Mouse (Mus musculus) heart, postnatal 14 days (tissue): ENCODE results near the gene Krt26. TPM values are rescaled to one million over a fixed set of nuclear protein-coding genes. Genes with fewer than 3 reads are reported as not detected.

Source experiments
- DNase-seq, 2 experiments: peaks; one replicate each; pipeline ENCODE4 v3.0.0; 2021 to 2022
- intact Hi-C: fragments of 180-260 bp; cut with DNase I; formaldehyde crosslinking; loops from one replicate; pipeline ENCODE4 v1.15.1; 2025
- long read RNA-seq, 2 experiments: library from polyadenylated mRNA; stranded (forward); transcript quantifications; one replicate each; pipeline ENCODE4 v2.0.0; 2021
- total RNA-seq, 2 experiments: library from RNA; stranded (reverse); gene quantifications; 2 replicates each; pipeline ENCODE4 v1.2.3; 2021

Gene Krt26
- total RNA-seq, result not detected
- long read RNA-seq, experiment 1, result 0 reads
- long read RNA-seq, experiment 2, result 0 reads

DNA sequence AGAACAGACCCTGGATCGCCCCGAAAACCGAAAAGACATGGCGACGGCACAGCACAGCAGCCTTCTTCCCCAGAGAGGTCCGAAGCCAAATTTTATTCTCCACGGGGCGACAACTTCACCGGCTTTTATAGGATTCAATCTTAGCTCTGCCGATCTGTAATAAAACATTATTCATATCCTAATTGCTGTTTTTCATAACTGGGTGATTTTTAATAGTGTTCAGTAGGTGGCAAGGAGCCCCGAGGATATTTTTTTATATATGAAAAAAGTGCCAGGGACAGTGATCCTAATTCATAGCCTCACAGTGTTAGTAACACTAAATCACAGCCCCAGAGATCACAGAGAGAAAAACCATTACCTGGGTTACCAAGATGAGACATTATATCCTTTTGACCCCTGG is at the start of gene Krt26:
Gene Krt26 (minus strand): TSS at position 101 of the 400 bp plus-strand sequence.
- no peak for DNase-seq
- intact Hi-C loops, result no loop called here

DNA sequence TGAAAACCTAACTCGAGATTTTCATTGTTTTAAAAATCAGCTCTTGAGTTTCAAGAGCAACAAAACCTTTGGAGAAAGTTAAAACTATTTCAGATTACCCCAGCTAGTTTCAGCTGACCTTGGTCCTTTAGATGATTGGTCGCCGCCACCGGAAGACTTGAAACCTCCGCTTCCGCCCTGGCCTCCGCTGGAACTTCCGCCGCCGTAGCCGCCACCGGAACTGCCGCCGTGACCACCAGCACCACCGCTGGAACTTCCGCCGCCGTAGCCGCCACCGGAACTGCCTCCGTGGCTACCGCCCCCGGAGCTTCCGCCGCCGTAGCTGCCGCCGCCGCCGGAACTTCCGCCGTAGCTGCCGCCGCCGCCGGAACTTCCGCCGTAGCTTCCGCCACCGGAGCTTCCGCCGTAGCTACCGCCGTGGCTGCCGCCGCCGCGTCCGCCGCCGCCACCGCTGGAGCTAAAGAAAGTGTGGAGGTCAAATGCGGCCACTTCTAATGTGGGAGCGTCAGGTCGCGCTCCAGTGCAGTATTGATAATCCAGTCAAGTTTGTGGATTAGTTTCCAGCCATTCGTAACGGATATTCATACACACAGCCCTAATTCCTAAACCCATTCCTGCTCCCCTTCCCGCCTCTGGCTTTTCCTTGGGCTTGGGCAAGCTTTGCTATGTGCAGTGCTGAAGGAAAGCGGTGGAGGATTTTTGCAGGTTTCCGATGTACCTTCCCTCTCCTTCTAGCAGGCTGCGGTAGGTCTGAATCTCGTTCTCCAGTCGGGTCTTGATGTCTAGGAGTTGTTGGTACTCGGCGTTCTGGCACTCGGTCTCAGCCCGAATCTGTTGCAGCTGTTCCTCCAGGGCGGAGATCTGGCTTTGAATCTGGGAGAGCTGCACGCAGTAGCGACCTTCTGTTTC is 48.3 kb upstream of the Krt26 start:
- DNase-seq, result peak; percentile 92 to 93
- intact Hi-C loops, result loop anchor here (5.0 to 10.0 kb wide), 2 partner anchors 779 to 911 kb away; no protein-coding TSS in a partner anchor

DNA sequence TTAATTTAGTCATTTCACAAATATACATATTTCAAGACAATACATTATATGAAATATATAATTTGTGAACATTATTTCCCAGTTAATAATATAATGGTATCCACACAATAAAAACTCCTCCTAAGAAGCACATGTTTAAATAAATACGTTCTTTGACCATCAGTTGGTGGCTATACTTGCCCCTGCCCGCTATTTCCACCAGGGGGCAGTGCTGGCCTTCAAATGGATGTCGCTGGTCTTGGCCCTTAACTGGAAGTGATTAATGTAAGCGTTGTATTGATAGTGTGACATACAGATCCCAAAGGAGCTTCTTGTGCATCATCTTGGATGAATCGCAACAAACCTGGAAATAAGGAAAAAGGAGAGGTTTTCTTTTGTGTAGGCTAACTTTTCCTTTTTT is 41.8 kb upstream of the Krt26 start:
- intact Hi-C loops, result loop anchor here (1.0 to 2.0 kb wide), 2 partner anchors 84 to 195 kb away; no protein-coding TSS in a partner anchor
- DNase-seq, result peak; percentile 73 to 82

DNA sequence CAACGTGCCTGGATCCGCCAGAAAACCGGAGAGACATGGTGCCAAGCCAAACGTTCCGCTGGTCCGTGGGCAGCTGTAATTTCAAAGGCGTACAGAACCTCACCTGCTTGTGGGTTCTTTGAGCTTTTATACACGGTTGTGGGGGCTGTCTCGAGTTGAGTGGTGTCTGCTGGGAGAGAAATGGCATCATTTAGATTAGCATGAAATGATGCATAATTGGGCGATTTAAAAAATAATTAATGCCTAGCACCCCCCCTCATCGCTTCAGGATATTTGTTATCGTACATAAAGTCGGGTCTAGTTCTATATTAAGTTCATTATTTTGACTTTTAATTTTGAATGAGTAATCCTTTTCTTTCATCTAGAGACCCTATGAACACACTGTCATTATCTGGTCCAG is 37.0 kb upstream of the Krt26 start, which contains the start of gene Krt28:
Gene Krt28 (minus strand): TSS at position 101 of the 400 bp plus-strand sequence.
- intact Hi-C loops, result no loop called here
- DNase-seq, result no peak

DNA sequence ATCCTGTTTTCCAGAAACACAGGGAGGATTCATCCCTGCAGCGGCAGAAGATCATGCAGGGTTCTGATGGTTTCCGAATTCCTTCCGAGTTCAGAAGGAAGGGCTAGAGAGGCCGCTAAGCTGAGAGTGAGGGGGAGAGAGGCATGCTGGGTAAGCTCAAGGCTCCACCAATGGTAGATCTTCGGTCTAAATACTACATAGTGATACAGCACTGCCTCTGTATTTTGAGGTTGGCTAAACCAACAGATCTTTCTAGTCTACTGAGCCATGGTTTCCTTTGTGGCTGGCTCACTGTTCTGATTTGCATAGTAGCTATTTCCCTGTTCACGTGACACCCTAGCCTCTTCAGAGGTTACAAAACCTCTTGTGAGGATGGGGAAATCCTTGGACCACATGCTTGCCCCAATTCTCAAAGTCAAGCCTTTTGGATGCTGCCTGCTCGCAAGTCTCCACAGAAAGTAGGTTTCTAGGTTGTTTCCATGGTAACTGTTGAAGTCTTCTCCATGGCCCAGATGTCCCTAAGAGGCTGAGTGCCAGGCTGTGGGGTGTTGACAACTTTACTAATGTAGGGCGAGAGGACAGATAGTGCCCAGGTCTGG is 32.2 kb upstream of the Krt26 start:
- intact Hi-C loops, result no loop called here
- DNase-seq, result no peak

DNA sequence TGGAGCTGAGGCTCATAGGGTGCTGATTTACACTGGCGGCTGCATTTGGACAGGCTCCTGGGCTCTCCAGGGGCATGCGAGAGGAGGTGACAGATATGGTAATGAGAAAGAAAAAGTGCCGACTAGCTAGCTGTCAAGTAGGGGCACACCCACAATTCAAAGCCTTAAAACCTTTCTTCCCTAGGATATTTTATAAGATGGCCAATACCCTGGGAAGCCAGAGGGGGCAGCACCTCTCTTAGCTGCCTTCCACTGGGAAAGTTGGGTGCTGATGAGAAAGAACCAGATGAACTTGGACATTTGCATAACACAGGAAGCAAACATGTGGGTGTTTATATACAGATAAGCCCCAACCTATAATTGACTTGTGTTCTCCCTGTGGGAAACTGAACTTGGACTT is 31.5 kb upstream of the Krt26 start:
- intact Hi-C loops, result no loop called here
- peak in 1 of 2 experiments; percentile 7 for DNase-seq

DNA sequence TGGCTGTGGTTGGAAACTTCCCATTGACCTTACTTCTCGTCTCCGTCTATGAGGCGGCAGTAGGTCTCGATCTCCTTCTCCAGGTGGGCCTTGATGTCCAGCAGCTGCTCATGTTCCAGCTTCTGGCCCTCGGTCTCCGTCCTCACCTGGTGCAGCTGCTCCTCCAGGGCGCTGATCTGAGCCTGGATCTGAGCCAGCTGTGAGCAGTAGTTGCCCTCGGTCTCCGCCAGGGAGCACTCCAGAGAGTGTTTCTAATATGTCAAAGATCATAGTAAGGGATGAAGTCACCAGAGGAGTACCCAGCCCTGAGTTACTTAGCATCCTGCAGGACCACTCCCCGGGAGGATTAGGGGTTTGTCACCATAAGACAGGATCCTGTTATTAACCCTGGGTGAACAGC is 29.0 kb upstream of the Krt26 start:
- intact Hi-C loops, result no loop called here
- peak in 1 of 2 experiments; percentile 34 for DNase-seq

DNA sequence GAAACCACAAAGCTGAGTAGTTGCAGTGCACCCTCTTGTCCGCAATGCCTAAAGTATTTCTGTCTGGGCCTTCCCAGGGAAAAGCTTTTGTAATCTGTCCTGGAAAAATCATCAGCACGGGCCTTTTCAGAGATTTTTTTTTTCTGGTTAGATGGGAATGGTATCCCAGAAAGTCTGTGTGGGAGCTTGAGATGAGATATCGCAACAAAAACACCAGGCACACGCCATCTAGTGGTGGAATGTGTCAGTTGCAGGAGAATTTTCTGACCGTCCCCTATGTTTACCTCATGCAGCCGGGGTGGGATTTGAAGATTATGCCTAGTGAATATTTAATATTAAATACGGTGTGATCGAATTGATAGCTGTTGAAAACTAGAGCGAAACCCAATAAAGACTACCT is 26.6 kb upstream of the Krt26 start:
- DNase-seq, result peak in 1 of 2 experiments; percentile 13
- intact Hi-C loops, result no loop called here

DNA sequence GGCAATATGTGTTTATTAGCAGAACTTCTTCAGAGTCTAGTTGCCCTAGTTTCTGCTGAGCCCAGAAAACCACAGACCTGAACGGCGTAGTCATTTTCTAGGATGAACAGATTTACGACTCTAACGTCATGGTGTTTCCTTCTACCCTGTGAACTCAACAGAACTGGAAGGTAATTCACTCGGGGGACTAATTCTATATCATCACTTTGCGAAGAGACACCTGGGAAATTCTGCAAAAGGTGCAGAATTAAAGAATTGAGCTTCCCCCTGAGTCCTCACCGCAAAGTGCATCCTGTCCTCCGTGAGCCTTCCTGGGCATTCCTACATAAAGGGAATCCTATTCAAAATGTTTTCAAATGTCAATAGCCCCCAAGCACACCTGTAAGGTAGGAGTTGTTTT is 23.7 kb upstream of the Krt26 start:
- no peak for DNase-seq
- intact Hi-C loops, result no loop called here

DNA sequence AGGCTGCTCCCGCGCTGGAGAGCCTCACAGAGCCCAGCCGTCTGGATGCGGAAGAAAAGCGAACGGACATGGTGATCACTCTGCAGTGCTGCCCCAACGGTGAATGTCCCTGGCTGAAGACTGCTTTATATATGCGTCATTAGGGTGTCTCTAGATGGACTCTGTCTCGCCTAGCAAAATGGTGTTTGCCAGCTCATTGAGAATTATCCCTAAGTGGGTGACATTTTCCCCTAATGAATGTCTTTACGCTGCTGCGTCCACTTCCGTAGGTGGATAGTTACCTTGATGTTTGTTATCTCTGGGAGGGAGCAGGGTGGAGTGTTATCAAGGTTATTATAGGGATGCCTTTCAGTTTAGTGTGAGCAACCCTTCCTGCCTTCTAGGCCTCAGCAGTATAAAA is 13.2 kb upstream of the Krt26 start, which contains the start of gene Krt27:
Gene Krt27 (minus strand): TSS at position 101 of the 400 bp plus-strand sequence.
- no peak for DNase-seq
- intact Hi-C loops, result no loop called here

DNA sequence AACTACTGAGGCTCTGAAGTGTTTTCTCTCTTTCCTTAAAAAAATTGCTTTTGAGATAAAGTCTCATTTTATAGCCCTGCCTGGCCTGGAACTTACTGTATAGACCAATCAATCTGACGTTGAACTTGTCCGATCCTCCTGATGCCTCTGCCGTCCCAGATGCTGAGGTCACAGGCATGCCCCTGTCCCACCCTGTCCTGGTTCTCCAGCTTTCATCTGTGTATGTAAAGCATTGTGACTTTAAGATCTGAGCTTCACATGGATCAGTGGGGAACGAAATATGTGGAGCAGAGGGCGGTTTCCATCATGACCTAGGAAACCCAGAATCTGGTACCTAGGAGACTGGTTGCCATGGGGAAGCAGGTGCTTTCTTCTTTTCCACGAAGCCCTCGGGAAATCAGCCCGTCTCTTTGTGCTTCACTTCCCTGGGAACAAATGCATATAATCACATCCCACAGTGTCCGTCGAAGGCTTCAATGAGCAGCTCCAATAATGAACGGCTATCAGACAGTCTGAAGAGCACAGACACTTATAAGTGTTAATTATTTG is 1.6 kb upstream of the Krt26 start:
- no peak for DNase-seq
- intact Hi-C loops, result no loop called here

DNA sequence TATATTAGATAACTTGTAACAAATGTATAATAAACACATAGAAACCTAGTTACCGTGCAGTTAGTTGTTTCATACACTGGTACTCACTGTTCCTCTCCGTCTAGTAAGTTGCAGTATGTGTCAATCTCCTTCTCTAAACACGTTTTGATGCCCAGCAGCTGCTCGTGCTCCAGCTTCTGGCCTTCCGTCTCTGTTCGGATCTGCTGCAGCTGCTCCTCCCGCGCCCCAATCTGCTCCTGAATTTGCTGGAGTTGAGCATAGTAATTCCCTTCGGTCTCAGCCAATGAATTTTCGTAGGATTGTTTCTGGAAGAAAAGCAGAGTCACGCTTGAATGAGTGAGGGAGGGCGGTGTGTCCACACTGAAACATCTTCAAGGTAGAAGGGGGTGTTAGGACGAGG is 4.3 kb downstream of the Krt26 start:
- DNase-seq, result no peak
- intact Hi-C loops, result no loop called here

DNA sequence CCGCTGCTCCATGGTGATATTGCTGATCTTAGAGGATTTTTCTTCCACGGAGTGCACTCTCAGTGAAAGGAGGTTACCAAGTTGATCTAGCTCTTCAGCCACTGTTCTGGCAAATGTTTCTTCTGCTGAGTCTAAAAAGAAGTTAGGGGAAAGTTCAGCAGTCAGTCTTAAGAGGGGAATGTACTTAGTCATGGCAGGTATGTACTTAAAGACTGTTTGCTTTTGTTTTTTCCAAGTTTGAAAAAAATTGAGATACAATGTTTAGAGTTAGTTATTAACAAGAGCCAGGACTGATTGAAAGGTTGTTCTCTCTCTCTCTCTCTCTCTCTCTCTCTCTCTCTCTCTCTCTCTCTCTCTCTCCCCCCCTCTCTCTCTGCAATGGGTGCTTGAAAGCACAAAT is 8.1 kb downstream of the Krt26 start:
- intact Hi-C loops, result no loop called here
- DNase-seq, result no peak

DNA sequence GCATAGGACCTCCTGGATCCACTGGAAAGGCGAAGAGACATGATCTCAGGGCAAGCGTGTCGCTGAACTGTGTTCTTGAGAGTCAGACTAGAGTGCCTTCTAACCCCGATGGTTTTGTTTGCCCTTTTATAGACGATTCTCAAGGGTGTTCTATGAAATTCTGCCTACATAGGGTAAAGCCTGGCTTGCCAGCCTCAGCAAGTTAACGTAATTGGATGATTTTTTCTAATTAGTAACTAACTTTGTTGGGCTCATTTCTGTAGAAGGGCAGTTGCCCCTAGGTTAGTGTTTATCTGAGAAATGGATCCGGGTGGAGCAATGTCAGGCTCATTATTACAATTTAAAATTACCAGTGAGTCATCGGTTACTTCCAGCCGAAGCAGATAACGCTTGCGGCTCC is 14.9 kb downstream of the Krt26 start, which contains the start of gene Krt25:
Gene Krt25 (minus strand): TSS at position 101 of the 400 bp plus-strand sequence.
- intact Hi-C loops, result no loop called here
- DNase-seq, result no peak

DNA sequence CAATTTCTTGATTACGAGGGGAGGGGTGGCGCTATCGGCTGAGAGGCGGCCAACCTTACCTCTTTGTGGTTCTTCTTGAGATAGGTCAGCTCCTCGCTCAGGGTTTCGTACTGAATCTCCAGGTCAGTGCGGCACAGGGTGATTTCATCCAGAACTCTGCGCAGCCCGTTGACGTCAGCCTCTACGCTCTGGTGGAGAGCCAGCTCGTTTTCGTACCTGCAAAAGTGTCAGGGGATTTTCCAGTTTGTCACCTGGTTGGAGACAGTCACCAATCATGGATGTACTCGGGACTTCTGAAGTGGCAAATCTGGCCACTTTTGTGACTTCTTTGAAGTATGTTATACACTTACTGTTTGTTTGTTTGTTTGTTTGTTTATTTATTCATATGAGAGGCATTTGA is 16.7 kb downstream of the Krt26 start:
- intact Hi-C loops, result no loop called here
- no peak for DNase-seq

DNA sequence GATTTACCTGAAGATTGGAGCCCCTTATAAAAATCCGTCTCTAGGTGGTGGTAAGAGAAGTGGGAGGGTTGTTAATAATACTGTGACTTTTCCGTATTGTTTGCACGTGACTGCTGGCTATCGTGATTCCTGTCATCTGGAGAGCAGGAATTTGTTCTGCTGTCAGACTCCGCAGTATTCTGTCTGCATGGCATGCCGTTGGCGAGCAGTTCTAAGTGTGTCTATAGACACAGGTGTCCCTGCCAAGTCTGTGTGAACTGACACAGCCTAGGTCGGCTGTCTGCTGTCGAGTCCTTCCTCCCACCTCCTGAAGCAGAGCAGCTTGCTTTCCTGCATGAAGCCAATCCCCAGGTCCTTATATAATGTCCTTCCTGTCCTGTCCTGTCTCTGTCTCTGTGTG is 18.6 kb downstream of the Krt26 start:
- DNase-seq, result peak in 1 of 2 experiments; percentile 20
- intact Hi-C loops, result no loop called here

DNA sequence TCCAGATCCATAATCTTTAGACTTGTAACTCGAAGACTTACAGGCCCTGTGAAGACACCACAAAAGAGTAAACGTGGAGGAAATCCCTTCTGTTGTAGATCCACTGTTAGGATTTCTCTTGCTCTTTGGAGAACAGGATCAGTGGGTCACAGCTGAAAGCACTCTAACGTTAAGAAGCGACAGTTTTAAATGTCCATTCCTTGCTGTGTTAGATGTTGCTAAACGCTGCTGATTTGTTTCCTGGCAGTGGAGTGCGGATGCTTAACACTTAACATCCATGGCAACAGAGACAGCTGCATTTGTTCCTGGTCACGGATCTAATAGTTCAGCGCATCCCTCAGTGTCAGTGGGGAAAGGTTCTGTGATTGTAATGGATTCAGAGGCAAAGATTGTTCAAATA is 21.2 kb downstream of the Krt26 start:
- intact Hi-C loops, result no loop called here
- DNase-seq, result no peak

DNA sequence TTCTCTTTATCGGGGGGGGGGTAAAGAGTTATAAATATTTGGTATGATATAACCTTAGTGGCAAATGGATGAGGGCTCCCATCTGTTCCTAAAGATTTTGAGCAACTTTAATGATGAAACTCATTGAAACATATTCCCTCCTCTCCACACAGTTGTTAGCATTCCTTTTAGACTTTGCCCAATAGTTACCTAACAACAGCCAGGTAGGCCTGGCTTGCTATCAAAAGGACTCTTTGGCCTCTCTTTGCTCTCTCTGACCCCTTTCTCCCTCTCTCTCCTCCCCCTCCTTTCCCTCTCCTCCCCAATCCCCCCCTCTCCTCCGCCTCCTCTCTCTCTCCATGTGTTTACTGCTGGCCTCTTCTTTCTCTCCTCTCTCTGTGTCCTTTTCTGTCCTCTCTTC is 23.2 kb downstream of the Krt26 start:
- intact Hi-C loops, result no loop called here
- no peak for DNase-seq

DNA sequence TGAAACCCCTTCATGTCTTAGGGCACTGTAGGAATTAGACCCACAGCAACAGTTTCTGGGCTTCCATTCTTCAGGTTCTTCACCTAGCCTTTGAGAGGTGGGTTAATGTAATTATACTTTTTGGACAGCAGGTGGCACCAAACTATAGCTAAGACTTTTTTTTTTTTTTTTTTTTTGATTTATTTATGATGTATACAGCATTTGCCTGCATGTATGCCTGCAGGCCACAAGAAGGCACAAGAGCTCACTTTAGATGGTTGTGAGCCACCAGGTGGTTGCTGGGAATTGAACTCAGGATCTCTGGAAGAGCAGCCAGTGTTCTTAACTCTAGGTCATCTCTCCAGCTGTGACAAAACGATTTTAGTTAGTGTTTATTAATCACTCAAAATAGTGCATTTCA is 26.9 kb downstream of the Krt26 start:
- DNase-seq, result peak in 1 of 2 experiments; percentile 6

DNA sequence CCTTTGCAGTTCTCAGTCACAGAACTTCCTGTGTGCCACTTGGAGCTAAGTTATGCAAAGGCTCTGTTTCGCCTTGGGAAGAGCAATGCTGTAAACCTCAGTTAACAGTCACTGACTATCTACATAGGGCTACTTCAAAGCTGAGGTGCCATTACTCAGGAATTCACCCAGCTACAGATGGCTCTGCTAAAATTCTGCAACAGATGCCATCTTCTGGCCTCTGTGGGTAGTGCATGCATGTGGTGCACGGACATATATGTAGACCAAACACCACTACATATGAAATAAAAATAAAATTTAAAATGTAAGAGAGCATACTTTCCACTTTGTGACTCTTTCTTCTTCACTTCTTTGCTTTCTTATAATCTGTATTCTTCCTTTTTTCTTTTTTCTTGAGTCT is 30.2 kb downstream of the Krt26 start:
- peak; percentile 40 to 65 for DNase-seq
- intact Hi-C loops, result loop anchor here (1.0 kb wide), 1 partner anchor 118 kb away; no protein-coding TSS in a partner anchor

More for the DNA sequence above, 26.9 kb downstream of the Krt26 start:
- intact Hi-C loops, result no loop called here

DNA sequence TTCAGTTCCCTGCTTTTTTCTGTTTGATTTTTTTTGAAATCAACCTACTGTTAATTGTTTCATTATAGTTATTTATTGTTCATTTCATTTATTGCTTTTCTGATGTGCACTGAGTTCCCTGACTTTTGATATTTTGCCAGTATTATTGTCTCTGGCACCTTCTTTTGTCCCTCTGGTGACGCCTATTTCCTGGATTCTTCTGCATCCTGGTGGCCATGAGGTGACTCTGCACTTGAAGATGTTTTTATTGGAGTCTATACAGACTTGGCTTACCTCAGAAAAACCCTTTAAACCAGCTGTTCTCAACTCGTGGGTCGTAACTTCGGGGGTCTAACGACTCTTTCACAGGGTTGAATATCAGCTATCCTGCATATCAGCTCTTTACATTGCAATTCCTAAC is 42.7 kb downstream of the Krt26 start:
- intact Hi-C loops, result no loop called here
- no peak for DNase-seq
